Mouse (Mus musculus) mouse trophoblast stem cell (cell line): ENCODE measurements around the gene Crybg3.

Experiments used
- in situ Hi-C, 2 experiments: fragments of 300-500 bp; cut with MseI, MboI; formaldehyde crosslinking; loops; 2 replicates in 1 of 2; 3 replicates in 1 of 2; pipeline ENCODE4 v1.15.1; 2025

The Crybg3 gene

GRCm38 (mm10) chr16:59583515-59583914 lies 17.3 kb downstream of the Crybg3 start:
- in situ Hi-C loops: no loop called here

- in situ Hi-C loops: no loop called here
Observed at GRCm38 (mm10) chr16:59579237-59579636, 21.5 kb downstream of the Crybg3 start.

DNA sequence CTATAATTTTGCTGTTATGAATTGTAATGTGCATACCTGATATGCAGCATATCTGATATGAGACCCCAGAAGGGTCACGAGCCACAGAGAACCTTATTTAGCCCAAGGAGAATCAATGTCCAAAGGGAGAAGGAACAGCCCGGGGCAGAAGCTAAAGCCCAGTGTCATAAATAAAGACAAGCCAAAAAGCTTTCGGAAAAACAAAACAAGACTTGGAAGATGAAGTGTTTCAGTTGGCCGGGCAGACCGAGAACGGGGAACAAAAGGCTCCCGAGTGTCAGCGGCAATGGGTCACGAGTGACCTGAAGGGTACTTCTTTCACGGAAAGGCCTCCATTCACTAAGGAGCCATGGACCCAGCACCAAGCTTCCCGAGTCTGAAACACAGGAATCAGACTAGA lies 26.8 kb downstream of the Crybg3 start:
- in situ Hi-C loops: no loop called here

GRCm38 (mm10) chr16:59572685-59573084 lies 28.1 kb downstream of the Crybg3 start:
- in situ Hi-C loops: no loop called here

DNA sequence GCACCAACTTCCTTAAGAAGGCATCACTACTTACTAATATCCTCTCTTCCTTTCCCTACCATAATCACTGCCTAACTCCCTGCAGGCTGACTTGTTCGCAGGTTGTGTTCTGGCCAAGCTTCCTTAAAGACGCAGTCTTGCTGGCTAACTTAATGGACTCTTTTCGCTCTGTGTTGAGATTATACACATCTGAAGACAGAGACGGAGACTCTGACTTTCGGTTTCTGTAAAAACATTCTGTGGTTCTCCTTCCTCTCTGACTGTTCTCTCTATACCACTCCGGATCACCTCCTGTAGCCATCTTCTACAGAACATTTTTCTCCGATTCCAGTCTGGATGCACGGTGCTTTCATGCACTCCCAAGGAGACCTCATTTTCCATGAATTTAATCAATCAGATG lies 30.0 kb downstream of the Crybg3 start:
- in situ Hi-C loops: no loop called here

DNA sequence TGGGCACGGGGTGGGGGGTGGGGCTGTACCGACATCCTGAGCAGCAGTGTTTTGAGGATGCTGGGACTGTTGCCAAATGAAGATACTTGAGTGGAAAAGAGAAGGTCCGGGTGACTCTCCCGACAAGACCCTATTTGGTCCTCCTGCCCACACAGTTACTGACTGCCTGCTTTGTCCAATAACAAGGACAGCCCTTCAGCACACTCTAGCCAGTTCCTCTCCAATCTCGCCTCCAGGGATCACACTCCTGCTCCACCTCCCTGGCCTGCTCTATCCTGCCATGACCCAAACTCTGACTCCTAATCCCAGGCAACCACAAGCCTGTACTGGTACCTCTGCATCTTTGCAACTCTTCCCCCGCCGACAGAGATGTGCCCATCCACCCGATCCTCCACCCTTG lies 30.9 kb downstream of the Crybg3 start:
- in situ Hi-C loops: no loop called here

GRCm38 (mm10) chr16:59567721-59568381 lies 32.9 kb downstream of the Crybg3 start:
- in situ Hi-C loops: no loop called here

GRCm38 (mm10) chr16:59566437-59566836 lies 34.3 kb downstream of the Crybg3 start:
- in situ Hi-C loops: no loop called here

DNA sequence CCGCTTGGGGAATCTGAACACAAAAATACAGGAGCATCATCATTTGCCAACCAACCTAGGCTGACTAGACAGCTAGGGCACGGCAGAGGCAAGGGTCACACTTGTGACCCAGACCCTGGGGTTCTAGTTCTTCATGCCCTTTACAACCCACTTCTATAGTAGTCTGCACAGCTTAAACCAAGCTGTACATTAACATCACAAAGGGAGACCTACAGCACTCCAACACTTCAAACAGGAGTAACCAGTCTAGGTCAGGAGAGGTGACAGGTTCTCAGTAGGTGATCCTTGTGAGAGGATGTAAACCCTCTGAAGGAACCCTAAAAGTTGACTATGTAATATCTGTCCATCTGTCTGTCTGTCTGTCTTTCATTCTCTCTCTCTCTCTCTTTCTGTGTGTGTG lies 35.1 kb downstream of the Crybg3 start:
- in situ Hi-C loops: no loop called here

DNA sequence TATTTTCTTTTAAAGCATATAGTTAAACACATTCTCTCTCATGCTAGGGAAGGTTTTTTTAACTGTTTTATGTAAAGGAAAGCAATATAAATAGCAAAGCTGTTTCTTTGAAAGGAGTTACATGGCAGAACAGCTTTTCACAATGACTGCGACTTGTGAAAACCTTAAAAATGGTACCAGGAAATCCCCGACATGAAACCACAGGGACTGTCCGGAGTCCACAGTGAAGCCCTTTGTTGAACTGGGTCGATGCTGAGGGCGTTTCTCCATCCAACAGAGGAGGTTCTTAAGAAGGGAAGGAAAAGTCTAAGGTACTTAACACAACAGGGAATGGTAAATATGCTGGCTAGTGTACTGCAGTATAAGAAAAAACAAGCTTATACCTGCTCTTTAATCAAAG lies 36.8 kb downstream of the Crybg3 start:
- in situ Hi-C loops: no loop called here

- in situ Hi-C loops: no loop called here
Observed at GRCm38 (mm10) chr16:59559300-59560200, 41.2 kb downstream of the Crybg3 start.

DNA sequence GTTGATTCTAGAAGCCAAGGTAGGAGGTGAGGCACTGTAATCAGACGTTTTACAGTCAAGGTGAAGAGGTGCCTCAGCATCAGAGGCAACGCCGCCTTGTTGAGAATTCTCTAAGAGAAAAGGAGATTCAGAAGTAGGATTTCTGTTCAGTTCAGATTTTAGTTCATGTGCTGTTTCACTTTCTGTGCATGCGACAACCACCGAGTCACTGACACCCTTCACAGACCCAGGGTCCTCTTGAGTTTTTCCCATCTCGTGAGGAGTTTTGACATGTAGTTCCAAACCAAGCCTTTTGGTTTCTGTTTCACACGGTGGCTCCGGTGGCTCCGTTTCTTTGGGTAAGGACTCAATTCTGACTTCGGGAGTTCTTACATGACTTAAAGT lies 41.9 kb downstream of the Crybg3 start:
- in situ Hi-C loops: no loop called here

DNA sequence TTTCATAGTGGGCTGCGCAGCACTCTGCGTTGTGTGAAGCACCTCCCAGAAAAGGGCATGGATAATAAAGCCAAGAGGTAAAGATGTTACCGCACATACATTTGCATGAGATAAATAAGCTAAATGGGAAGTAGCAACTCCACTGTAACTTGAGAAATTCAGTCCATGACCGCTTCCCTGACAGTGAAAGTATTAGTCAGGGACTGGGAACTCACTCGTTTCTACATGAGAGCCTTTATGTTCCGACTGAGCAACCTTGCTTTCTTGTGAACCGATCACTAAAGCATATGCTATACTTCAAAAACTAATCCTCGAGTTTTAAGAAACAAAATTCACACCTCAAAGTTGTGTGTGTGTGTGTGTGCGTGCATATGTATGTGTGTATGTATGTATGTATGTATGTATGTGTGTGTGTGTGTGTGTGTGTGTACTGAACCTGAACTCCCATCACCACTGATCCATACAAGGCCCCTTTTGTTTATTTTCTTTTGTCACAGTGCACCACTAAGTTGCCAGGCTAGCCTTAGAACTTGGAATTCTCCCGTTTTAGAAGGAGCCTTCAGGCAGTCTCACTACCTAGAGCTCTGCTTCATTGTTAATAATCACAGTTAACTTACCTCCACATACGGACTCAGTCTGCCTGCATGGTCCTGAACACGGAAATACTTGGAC lies 47.2 kb downstream of the Crybg3 start:
- in situ Hi-C loops: no loop called here

DNA sequence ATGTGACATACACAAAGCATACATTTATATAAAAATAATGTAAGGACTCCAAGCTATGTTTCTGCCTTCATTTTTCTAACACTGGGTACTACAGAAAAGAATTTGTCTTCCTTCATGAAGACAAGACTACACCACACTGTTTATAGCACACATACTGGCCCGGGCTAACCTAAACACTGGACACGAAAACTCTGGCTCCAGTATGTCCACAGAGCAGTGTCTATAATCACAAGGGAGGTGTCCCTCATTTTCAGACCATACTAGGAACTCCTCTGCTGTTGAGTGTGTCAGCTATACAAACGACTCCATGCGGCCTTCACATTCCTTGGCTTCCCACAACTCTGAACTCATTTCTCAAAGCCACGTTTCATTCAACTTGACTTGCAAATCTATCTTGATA lies 49.3 kb downstream of the Crybg3 start:
- in situ Hi-C loops: no loop called here

- in situ Hi-C loops: no loop called here
Observed at GRCm38 (mm10) chr16:59549631-59550030, 51.1 kb downstream of the Crybg3 start.

GRCm38 (mm10) chr16:59548582-59548947 lies 52.2 kb downstream of the Crybg3 start:
- in situ Hi-C loops: no loop called here

GRCm38 (mm10) chr16:59547887-59548581 lies 52.7 kb downstream of the Crybg3 start:
- in situ Hi-C loops: no loop called here

DNA sequence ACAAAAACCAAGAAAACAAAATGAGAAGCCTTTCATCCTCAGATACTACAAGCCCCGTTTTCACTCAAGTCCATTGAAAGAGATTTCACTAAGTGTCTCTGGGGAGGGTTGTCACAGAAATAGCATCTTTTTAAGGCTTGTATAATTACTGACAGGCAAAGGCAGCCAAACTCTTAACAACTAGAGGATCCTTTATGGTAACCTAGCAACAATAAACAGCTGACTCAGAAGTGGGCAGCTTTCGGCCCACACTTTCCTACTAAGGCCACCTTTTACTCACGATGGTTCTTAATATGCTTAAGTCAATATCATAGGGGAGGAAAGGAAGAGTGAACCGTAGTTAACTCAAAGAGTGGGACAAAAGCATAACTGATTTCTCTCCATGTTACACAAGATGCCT lies 53.3 kb downstream of the Crybg3 start:
- in situ Hi-C loops: no loop called here

DNA sequence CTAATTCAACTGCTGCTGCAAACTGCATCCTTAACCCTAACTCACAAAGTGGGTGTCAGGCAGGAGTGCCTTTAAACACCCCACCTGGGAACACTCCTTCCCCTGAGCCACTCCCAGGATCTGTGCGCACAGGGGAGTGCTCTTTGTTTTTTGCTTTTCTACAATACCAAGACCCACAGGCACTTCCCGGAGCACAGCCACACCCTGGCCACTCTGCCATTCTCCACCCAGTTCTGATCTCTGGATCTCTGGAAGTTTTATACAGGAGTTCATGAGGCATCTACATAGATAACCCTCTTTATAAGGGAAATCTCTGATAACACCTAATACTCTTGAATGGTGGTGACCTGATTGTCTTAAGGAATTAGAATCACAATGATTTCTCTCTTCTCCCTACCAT lies 55.4 kb downstream of the Crybg3 start:
- in situ Hi-C loops: no loop called here

DNA sequence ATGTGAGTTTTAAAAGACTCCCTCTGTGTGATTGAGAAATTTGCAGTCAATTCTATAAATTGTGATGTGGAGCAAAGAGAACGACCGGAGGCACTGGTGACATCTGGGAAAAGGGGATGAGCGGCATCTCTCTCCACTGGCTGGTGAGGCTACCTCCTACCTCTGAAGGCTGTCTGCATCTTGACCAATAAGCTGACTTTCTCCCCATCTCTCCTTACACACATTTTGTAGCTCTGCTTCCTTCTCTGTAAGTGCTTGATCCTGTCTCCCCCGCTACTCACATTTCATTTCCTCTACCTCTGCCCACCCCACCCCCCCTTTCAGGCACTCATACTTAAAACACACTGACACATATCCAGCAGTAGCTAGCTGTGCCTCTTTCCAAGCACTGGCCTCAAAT lies 59.4 kb downstream of the Crybg3 start:
- in situ Hi-C loops: no loop called here

- in situ Hi-C loops: no loop called here
Observed at GRCm38 (mm10) chr16:59540944-59541343, 59.8 kb downstream of the Crybg3 start.

DNA sequence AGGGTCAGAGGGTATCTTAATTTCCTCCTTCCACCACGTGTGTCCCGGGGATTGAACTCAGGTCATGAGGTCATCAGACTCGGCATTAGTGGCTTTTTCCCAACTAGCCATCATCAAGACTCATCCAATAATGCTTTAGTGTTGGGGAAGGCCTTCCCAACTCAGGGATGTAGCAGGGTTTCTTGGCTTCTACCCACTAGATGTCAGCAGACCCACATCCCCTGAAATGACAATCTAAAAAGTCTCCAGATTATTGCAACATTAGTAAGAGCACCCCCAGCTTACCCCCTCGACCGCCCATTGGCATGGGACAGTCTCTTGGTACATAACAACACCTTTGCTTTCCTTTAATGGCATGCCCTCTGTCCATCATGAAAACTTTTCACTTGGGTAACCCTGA lies 65.1 kb downstream of the Crybg3 start:
- in situ Hi-C loops: no loop called here
